Mouse (Mus musculus): ENCODE results near the gene Rnf207. TPM values are rescaled to one million over a fixed set of nuclear protein-coding genes. Genes with fewer than 3 reads are reported as not detected.

Gene Rnf207
- total and polyA plus RNA-seq, 3 experiments, result 0.51 TPM; not detected in 2

DNA sequence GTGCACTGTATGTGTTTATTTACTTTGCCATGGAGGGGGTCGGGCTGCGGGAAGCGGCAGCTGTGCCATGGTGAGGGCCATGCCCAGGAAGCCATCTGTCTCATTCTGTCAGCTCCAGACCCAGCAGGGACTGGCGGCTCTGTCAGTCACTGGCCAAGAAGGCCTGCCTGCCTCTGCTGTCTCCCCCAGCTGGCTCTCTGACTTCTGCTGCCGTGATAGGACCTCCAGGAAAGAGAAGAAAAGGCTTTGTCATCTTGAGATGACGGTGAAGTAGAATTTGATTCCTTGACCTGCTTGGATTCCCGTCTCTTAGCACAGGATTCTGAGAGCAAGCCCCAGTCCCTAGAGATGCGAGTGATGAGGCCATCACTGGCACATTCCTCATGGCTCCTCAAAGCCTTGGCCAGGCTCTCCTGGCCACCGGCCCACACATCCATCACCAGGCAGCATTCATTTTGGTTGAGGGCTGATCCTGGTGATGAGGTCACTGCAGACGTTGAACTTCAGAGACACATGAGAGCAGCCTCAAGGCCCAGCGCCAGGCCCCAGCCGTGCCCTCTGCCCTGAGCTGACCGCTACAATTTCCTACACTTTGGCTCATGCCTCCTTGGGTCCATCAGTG, 50.9 kb downstream of the Rnf207 start:
- H3K4me2 ChIP-seq (ENCODE audit: insufficient read depth, low read depth, poor library complexity, severe bottlenecking), result no peak overlapping the region
- no peak overlapping the region for H3K27ac ChIP-seq (ENCODE audit: insufficient read depth, low read depth)
- dilution Hi-C loops (cut with MboI; ENCODE audit: extremely low pct_ligation_motif_present, extremely low pct_unique_long_range_greater_than_20kb, low sequenced_read_pairs), result no loop called here
- H3K36me3 ChIP-seq (replicated peaks in 1 of 2; ENCODE audit: control insufficient read depth in 1 of 2, insufficient read depth in 1 of 2, low read length in 1 of 2), result peaks cover 0 to 50% of the 10 kb centered on the region in 2 experiments
- in situ Hi-C loops (cut with MboI; ENCODE audit: low pct_ligation_motif_present, low pct_unique_long_range_greater_than_20kb, low sequenced_read_pairs), result no loop called here
- peaks cover 38 to 87% of the 10 kb centered on the region in 2 experiments for H3K4me1 ChIP-seq (ENCODE audit: control insufficient read depth in 1 of 2, insufficient read depth in 2 of 2)
- no peak overlapping the region for H3K4me3 ChIP-seq (replicated peaks in 1 of 3; ENCODE audit: low read depth in 2 of 3, low read length in 2 of 3, poor library complexity in 1 of 3)
- TF ChIP-seq MYC (IDR thresholded peaks at IDR 0.05; ENCODE audit: low read depth, low read length) (no peak), EP300 (IDR thresholded peaks at IDR 0.05; ENCODE audit: low read length) (no peak), ETS1 (conservative IDR thresholded peaks at IDR 0.05; ENCODE audit: low read depth, low read length) (no peak), ZMIZ1 (IDR thresholded peaks at IDR 0.05; ENCODE audit: low read depth, low read length) (no peak), E2F4 (IDR thresholded peaks at IDR 0.05; ENCODE audit: insufficient replicate concordance, low read depth, low read length) (no peak), TBP (conservative IDR thresholded peaks at IDR 0.05; ENCODE audit: low read depth, low read length) (no peak), SIN3A (IDR thresholded peaks at IDR 0.05; ENCODE audit: low read length) (no peak), TCF12 (IDR thresholded peaks at IDR 0.05; ENCODE audit: low read depth, low read length) (no peak), BHLHE40 (IDR thresholded peaks at IDR 0.05; ENCODE audit: low read depth, low read length) (no peak)
- H3K27me3 ChIP-seq (replicated peaks), result no peaks in the 10 kb centered on the region
- H3K9ac ChIP-seq (ENCODE audit: insufficient read depth, low read depth), result no peak overlapping the region
- DNase-seq (ENCODE audit: extremely low read depth), result no peak
- H3K9me3 ChIP-seq (replicated peaks; ENCODE audit: low read length), result no peaks in the 10 kb centered on the region
- no peaks in the 10 kb centered on the region for H3K79me2 ChIP-seq (replicated peaks; ENCODE audit: control insufficient read depth, extremely low read depth, insufficient read depth, poor library complexity, severe bottlenecking)

DNA sequence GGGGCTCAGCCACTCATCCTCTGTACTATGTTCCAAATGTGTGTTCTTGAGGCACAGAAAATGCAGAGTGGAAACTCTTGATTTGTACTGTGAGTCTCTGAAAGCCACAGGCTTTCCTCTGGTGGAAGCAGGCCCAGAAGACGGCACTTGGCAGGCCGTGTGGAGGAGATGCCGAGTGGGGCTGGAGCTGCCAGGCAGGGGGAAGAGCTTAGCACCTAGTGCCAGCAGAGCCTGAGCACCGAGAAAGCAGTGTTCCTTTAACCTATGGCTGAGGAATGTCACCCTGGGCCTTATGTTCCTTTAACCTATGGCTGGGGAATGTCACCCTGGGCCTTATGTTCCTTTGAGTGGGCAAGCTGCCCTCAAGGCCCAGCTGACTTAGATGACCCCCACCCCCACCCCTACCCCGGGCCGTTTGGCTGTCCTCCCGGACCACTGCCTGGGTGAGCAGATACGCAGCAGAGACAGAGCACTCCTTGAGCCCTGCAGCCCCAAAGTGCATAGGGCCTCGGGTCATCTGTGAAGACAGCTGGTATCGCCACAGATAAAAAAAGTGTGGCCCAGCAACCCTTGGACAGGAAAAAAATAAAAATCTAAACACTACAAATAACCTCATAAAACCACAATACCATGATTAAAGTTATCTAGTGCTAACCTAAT, 52.4 kb downstream of the Rnf207 start:
- H3K4me3 ChIP-seq (replicated peaks in 1 of 3; ENCODE audit: low read depth in 2 of 3, low read length in 2 of 3, poor library complexity in 1 of 3), result no peak overlapping the region
- H3K27ac ChIP-seq (ENCODE audit: insufficient read depth, low read depth), result no peak overlapping the region
- TF ChIP-seq GABPA (IDR thresholded peaks at IDR 0.05; ENCODE audit: insufficient replicate concordance, low read depth, low read length) (no peak), JUN (IDR thresholded peaks at IDR 0.05; ENCODE audit: insufficient read depth, low read depth, low read length) (no peak), MEF2A (IDR thresholded peaks at IDR 0.05; ENCODE audit: borderline replicate concordance, low read depth, low read length) (no peak)
- dilution Hi-C loops (cut with MboI; ENCODE audit: extremely low pct_ligation_motif_present, extremely low pct_unique_long_range_greater_than_20kb, low sequenced_read_pairs), result no loop called here
- DNase-seq (ENCODE audit: extremely low read depth), result no peak
- peaks cover 0 to 61% of the 10 kb centered on the region in 2 experiments for H3K36me3 ChIP-seq (replicated peaks in 1 of 2; ENCODE audit: control insufficient read depth in 1 of 2, insufficient read depth in 1 of 2, low read length in 1 of 2)
- no peak overlapping the region for H3K4me2 ChIP-seq (ENCODE audit: insufficient read depth, low read depth, poor library complexity, severe bottlenecking)
- H3K9me3 ChIP-seq (replicated peaks; ENCODE audit: low read length), result no peaks in the 10 kb centered on the region
- in situ Hi-C loops (cut with MboI; ENCODE audit: low pct_ligation_motif_present, low pct_unique_long_range_greater_than_20kb, low sequenced_read_pairs), result no loop called here
- no peak overlapping the region for H3K9ac ChIP-seq (ENCODE audit: insufficient read depth, low read depth)
- H3K27me3 ChIP-seq (replicated peaks), result no peaks in the 10 kb centered on the region
- H3K79me2 ChIP-seq (replicated peaks; ENCODE audit: control insufficient read depth, extremely low read depth, insufficient read depth, poor library complexity, severe bottlenecking), result no peaks in the 10 kb centered on the region
- H3K4me1 ChIP-seq (ENCODE audit: control insufficient read depth in 1 of 2, insufficient read depth in 2 of 2), result peaks cover 25 to 86% of the 10 kb centered on the region in 2 experiments
